Mouse (Mus musculus) natural killer cell, adult 2 months (primary cell): ENCODE results near the gene Hdac5.

ENCODE experiments used
- DNase-seq, 2 experiments: peaks; one replicate each; pipeline ENCODE4 v3.0.0; 2022; ENCODE audit warnings: low spot score in 2 of 2

The Hdac5 gene

GRCm38 (mm10) chr11:102230006-102230741, at the start of gene Hdac5:
TSS of gene Hdac5 (minus strand) at chr11:102230166.
- peak; percentile 99 for DNase-seq

GRCm38 (mm10) chr11:102279595-102279994, 49.6 kb upstream of the Hdac5 start:
- no peak for DNase-seq

GRCm38 (mm10) chr11:102277754-102278153, 47.8 kb upstream of the Hdac5 start:
- DNase-seq: no peak

- no peak for DNase-seq
Measured at GRCm38 (mm10) chr11:102276411-102276915, 46.5 kb upstream of the Hdac5 start.

GRCm38 (mm10) chr11:102268520-102269244, 38.7 kb upstream of the Hdac5 start, which contains the start of gene Asb16:
TSS of gene Asb16 (plus strand) at chr11:102268743.
- no peak for DNase-seq

- peak in 1 of 2 experiments; percentile 34 for DNase-seq
Measured at GRCm38 (mm10) chr11:102267480-102267879, 37.5 kb upstream of the Hdac5 start.

- no peak for DNase-seq
Measured at GRCm38 (mm10) chr11:102266631-102267355, 36.8 kb upstream of the Hdac5 start.

- no peak for DNase-seq
Measured at GRCm38 (mm10) chr11:102265816-102266215, 35.9 kb upstream of the Hdac5 start.

GRCm38 (mm10) chr11:102263211-102263610, 33.2 kb upstream of the Hdac5 start:
- DNase-seq: no peak

GRCm38 (mm10) chr11:102258521-102258920, 28.6 kb upstream of the Hdac5 start:
- DNase-seq: no peak

- DNase-seq: no peak
Measured at GRCm38 (mm10) chr11:102258095-102258494, 28.1 kb upstream of the Hdac5 start.

- DNase-seq: no peak
Measured at GRCm38 (mm10) chr11:102257514-102257913, 27.5 kb upstream of the Hdac5 start.

- DNase-seq: no peak
Measured at GRCm38 (mm10) chr11:102249351-102250090, 19.6 kb upstream of the Hdac5 start.

GRCm38 (mm10) chr11:102248630-102249230, 18.8 kb upstream of the Hdac5 start, which contains the start of gene BC030867:
TSS of gene BC030867 (plus strand) at chr11:102248882.
- peak; percentile 86 to 93 for DNase-seq

- no peak for DNase-seq
Measured at GRCm38 (mm10) chr11:102246871-102247270, 16.9 kb upstream of the Hdac5 start.

- no peak for DNase-seq
Measured at GRCm38 (mm10) chr11:102246273-102246635, 16.3 kb upstream of the Hdac5 start.

- no peak for DNase-seq
Measured at GRCm38 (mm10) chr11:102245581-102246272, 15.8 kb upstream of the Hdac5 start.

GRCm38 (mm10) chr11:102244926-102245449, 15.0 kb upstream of the Hdac5 start:
- peak; percentile 54 to 71 for DNase-seq

GRCm38 (mm10) chr11:102241874-102242273, 11.9 kb upstream of the Hdac5 start:
- DNase-seq: no peak

GRCm38 (mm10) chr11:102241246-102241645, 11.3 kb upstream of the Hdac5 start:
- DNase-seq: no peak
